Mouse (Mus musculus) MEL (cell line): Measurements from ENCODE around the gene Wdr18. TPM values are rescaled to one million over a fixed set of nuclear protein-coding genes. Genes with fewer than 3 reads are reported as not detected.

Experiments
- DNase-seq: peaks from one replicate; pipeline ENCODE4 v3.0.0; 2011; ENCODE audit warnings: low read depth, low spot score
- H3K27ac ChIP-seq: 2 replicates; pipeline ENCODE4 v1.5.1; 2012; ENCODE audit warnings: low read depth, mild to moderate bottlenecking, control low read depth, low read length, moderate library complexity; ENCODE audit not compliant: control insufficient read depth
- H3K27me3 ChIP-seq, 2 experiments: fragments of 150-350 bp in 1 of 2; sonication (generic) in 1 of 2; 2 replicates each; pipeline ENCODE4 v1.6.1; 2012; ENCODE audit warnings: low read length in 2 of 2, mild to moderate bottlenecking in 2 of 2, improper control_type of control experiment in 1 of 2, moderate library complexity in 1 of 2; ENCODE audit not compliant: insufficient read depth in 2 of 2, control insufficient read depth in 1 of 2
- H3K36me3 ChIP-seq, 2 experiments: 2 replicates each; pipeline ENCODE4 v1.6.1; 2012 to 2014; ENCODE audit warnings: low read length in 2 of 2, improper control_type of control experiment in 1 of 2, inconsistent platforms in 1 of 2, mild to moderate bottlenecking in 1 of 2; ENCODE audit not compliant: insufficient read depth in 2 of 2, control insufficient read depth in 1 of 2
- H3K4me1 ChIP-seq, 2 experiments: fragments of 150-350 bp in 1 of 2; sonication (generic) in 1 of 2; 2 replicates each; pipeline ENCODE4 v1.6.1; 2012; ENCODE audit warnings: low read length in 2 of 2, improper control_type of control experiment in 1 of 2, mild to moderate bottlenecking in 1 of 2; ENCODE audit not compliant: insufficient read depth in 2 of 2, control insufficient read depth in 1 of 2
- H3K4me3 ChIP-seq, 2 experiments: fragments of 150-350 bp in 1 of 2; sonication (generic) in 1 of 2; 2 replicates each; pipeline ENCODE4 v1.5.1; 2012; ENCODE audit warnings: low read depth in 2 of 2, low read length in 2 of 2, mild to moderate bottlenecking in 2 of 2, moderate library complexity in 2 of 2, control low read depth in 1 of 2, improper control_type of control experiment in 1 of 2; ENCODE audit not compliant: control insufficient read depth in 1 of 2, insufficient read depth in 1 of 2
- H3K79me2 ChIP-seq: 2 replicates; pipeline ENCODE4 v1.6.1; 2012; ENCODE audit warnings: mild to moderate bottlenecking, low read length, moderate library complexity; ENCODE audit not compliant: control insufficient read depth, poor library complexity, insufficient read depth
- H3K9ac ChIP-seq: 2 replicates; pipeline ENCODE4 v1.6.1; 2012; ENCODE audit warnings: low read depth, mild to moderate bottlenecking, control low read depth, low read length, moderate library complexity; ENCODE audit not compliant: control insufficient read depth, poor library complexity, severe bottlenecking
- H3K9me3 ChIP-seq: fragments of 150-350 bp; sonication (generic); replicated peaks from 2 replicates; pipeline ENCODE4 v1.6.1; 2012; ENCODE audit warnings: mild to moderate bottlenecking, low read length, improper control_type of control experiment, moderate library complexity; ENCODE audit not compliant: insufficient read depth
- CHD1 ChIP-seq: IDR thresholded peaks from 2 replicates; pipeline ENCODE4 v1.6.1; 2012; ENCODE audit warnings: low read depth, mild to moderate bottlenecking, inconsistent platforms, low read length, improper control_type of control experiment
- CHD2 ChIP-seq: IDR thresholded peaks from 2 replicates; pipeline ENCODE4 v1.6.1; 2011; ENCODE audit warnings: low read length, improper control_type of control experiment
- CTCF ChIP-seq, 3 experiments: IDR thresholded peaks in 2 of 3; conservative IDR thresholded peaks in 1 of 3; 2 replicates each; pipeline ENCODE4 v1.5.1; 2011 to 2012; ENCODE audit warnings: low read length in 3 of 3, low read depth in 2 of 3, mild to moderate bottlenecking in 2 of 3, improper control_type of control experiment in 1 of 3, inconsistent platforms in 1 of 3, mixed read lengths in 1 of 3, moderate library complexity in 1 of 3; ENCODE audit not compliant: control insufficient read depth in 1 of 3, insufficient read depth in 1 of 3, poor library complexity in 1 of 3, severe bottlenecking in 1 of 3
- E2F4 ChIP-seq: IDR thresholded peaks from 2 replicates; pipeline ENCODE4 v1.6.1; 2011; ENCODE audit warnings: low read depth, low read length, improper control_type of control experiment, borderline replicate concordance
- ETS1 ChIP-seq: IDR thresholded peaks from 2 replicates; pipeline ENCODE4 v1.6.1; 2012; ENCODE audit warnings: low read depth, mild to moderate bottlenecking, inconsistent platforms, low read length, improper control_type of control experiment, moderate library complexity
- GABPA ChIP-seq: IDR thresholded peaks from 2 replicates; pipeline ENCODE4 v1.6.1; 2012; ENCODE audit warnings: low read depth, mild to moderate bottlenecking, inconsistent platforms, low read length, improper control_type of control experiment, moderate library complexity
- GATA1 ChIP-seq: IDR thresholded peaks from 2 replicates; pipeline ENCODE4 v1.6.1; 2011; ENCODE audit warnings: low read depth, low read length, improper control_type of control experiment
- HCFC1 ChIP-seq: IDR thresholded peaks from 2 replicates; pipeline ENCODE4 v1.6.1; 2012; ENCODE audit warnings: low read depth, mild to moderate bottlenecking, inconsistent platforms, low read length, improper control_type of control experiment, moderate library complexity
- KAT2A ChIP-seq: conservative IDR thresholded peaks from 2 replicates; pipeline ENCODE4 v1.6.1; 2012; ENCODE audit warnings: low read depth, low read length, improper control_type of control experiment, inconsistent platforms
- MAFK ChIP-seq: IDR thresholded peaks from 2 replicates; pipeline ENCODE4 v1.6.1; 2011; ENCODE audit warnings: low read depth, mild to moderate bottlenecking, low read length, improper control_type of control experiment, borderline replicate concordance
- MAX ChIP-seq: IDR thresholded peaks from 2 replicates; pipeline ENCODE4 v1.6.1; 2011; ENCODE audit warnings: low read length, improper control_type of control experiment
- MAZ ChIP-seq: IDR thresholded peaks from 2 replicates; pipeline ENCODE4 v1.6.1; 2012; ENCODE audit warnings: low read depth, mild to moderate bottlenecking, inconsistent platforms, low read length, improper control_type of control experiment
- MXI1 ChIP-seq: IDR thresholded peaks from 2 replicates; pipeline ENCODE4 v1.6.1; 2011; ENCODE audit warnings: mild to moderate bottlenecking, low read depth, low read length, improper control_type of control experiment
- MYB ChIP-seq: IDR thresholded peaks from 2 replicates; pipeline ENCODE4 v1.6.1; 2011; ENCODE audit warnings: mild to moderate bottlenecking, low read depth, low read length, improper control_type of control experiment
- NELFE ChIP-seq: IDR thresholded peaks from 2 replicates; pipeline ENCODE4 v1.6.1; 2011; ENCODE audit warnings: low read depth, low read length, improper control_type of control experiment
- POLR2A ChIP-seq, 2 experiments: IDR thresholded peaks; 2 replicates each; pipeline ENCODE4 v1.6.1; 2011 to 2012; ENCODE audit warnings: low read length in 2 of 2, mild to moderate bottlenecking in 2 of 2, control low read depth in 1 of 2, improper control_type of control experiment in 1 of 2, low read depth in 1 of 2, moderate library complexity in 1 of 2; ENCODE audit not compliant: control insufficient read depth in 1 of 2, insufficient read depth in 1 of 2, poor library complexity in 1 of 2
- POLR2AphosphoS5 ChIP-seq: IDR thresholded peaks from 2 replicates; pipeline ENCODE4 v1.6.1; 2012; ENCODE audit warnings: low read depth, borderline replicate concordance, mild to moderate bottlenecking, inconsistent platforms, low read length, moderate library complexity, mixed read lengths
- RCOR1 ChIP-seq: IDR thresholded peaks from 2 replicates; pipeline ENCODE4 v1.6.1; 2012; ENCODE audit warnings: low read depth, mild to moderate bottlenecking, inconsistent platforms, low read length, improper control_type of control experiment
- SIN3A ChIP-seq: IDR thresholded peaks from 2 replicates; pipeline ENCODE4 v1.6.1; 2012; ENCODE audit warnings: low read length, improper control_type of control experiment, inconsistent platforms
- SMC3 ChIP-seq: IDR thresholded peaks from 2 replicates; pipeline ENCODE4 v1.6.1; 2011; ENCODE audit warnings: low read depth, low read length, improper control_type of control experiment
- TAL1 ChIP-seq: IDR thresholded peaks from 2 replicates; pipeline ENCODE4 v1.6.1; 2012; ENCODE audit warnings: mild to moderate bottlenecking, inconsistent platforms, low read length, moderate library complexity, mixed read lengths
- TCF12 ChIP-seq: IDR thresholded peaks from 2 replicates; pipeline ENCODE4 v1.6.1; 2014; ENCODE audit warnings: low read depth, mild to moderate bottlenecking, inconsistent platforms, low read length, improper control_type of control experiment, moderate library complexity
- UBTF ChIP-seq: IDR thresholded peaks from 2 replicates; pipeline ENCODE4 v1.6.1; 2012; ENCODE audit warnings: low read depth, mild to moderate bottlenecking, inconsistent platforms, low read length, improper control_type of control experiment, moderate library complexity, borderline replicate concordance; ENCODE audit not compliant: insufficient read depth
- USF1 ChIP-seq: IDR thresholded peaks from 2 replicates; pipeline ENCODE4 v1.6.1; 2014; ENCODE audit warnings: low read depth, mild to moderate bottlenecking, inconsistent platforms, low read length, improper control_type of control experiment, moderate library complexity
- USF2 ChIP-seq, 2 experiments: IDR thresholded peaks; 2 replicates each; pipeline ENCODE4 v1.6.1; 2011 to 2012; ENCODE audit warnings: improper control_type of control experiment in 2 of 2, low read length in 2 of 2, borderline replicate concordance in 1 of 2, inconsistent platforms in 1 of 2, low read depth in 1 of 2, mild to moderate bottlenecking in 1 of 2; ENCODE audit not compliant: insufficient read depth in 1 of 2
- ZC3H11A ChIP-seq: IDR thresholded peaks from 2 replicates; pipeline ENCODE4 v1.6.1; 2012; ENCODE audit warnings: low read depth, mild to moderate bottlenecking, inconsistent platforms, low read length, improper control_type of control experiment
- ZKSCAN1 ChIP-seq: IDR thresholded peaks from 2 replicates; pipeline ENCODE4 v1.6.1; 2012; ENCODE audit warnings: low read depth, mild to moderate bottlenecking, inconsistent platforms, low read length, improper control_type of control experiment, moderate library complexity
- ZMIZ1 ChIP-seq: IDR thresholded peaks from 2 replicates; pipeline ENCODE4 v1.6.1; 2012; ENCODE audit warnings: low read depth, mild to moderate bottlenecking, inconsistent platforms, low read length, improper control_type of control experiment, moderate library complexity
- ZNF384 ChIP-seq: IDR thresholded peaks from 2 replicates; pipeline ENCODE4 v1.6.1; 2012; ENCODE audit warnings: low read depth, mild to moderate bottlenecking, inconsistent platforms, low read length, improper control_type of control experiment
- polyA plus RNA-seq, 2 experiments: library from polyadenylated mRNA; stranded (reverse) in 1 of 2; unstranded in 1 of 2; fragments of >175 nt in 1 of 2; fragments of >200 nt in 1 of 2; gene quantifications; 2 replicates each; pipeline versions ENCODE4 v1.2.1 to v1.2.4; 2012; ENCODE audit warnings: low replicate concordance in 2 of 2, low read depth in 1 of 2; ENCODE audit not compliant: insufficient read length in 2 of 2, insufficient read depth in 1 of 2, missing spikeins in 1 of 2
- total RNA-seq: library from RNA; depleted of rRNA; stranded (reverse); fragments of 300-350 nt; gene quantifications from 2 replicates; pipeline ENCODE4 v1.2.3, GENCODE M21; 2012

The Wdr18 gene
- total and polyA plus RNA-seq, 3 experiments: 89.5 to 107 TPM; not detected in 1

DNA sequence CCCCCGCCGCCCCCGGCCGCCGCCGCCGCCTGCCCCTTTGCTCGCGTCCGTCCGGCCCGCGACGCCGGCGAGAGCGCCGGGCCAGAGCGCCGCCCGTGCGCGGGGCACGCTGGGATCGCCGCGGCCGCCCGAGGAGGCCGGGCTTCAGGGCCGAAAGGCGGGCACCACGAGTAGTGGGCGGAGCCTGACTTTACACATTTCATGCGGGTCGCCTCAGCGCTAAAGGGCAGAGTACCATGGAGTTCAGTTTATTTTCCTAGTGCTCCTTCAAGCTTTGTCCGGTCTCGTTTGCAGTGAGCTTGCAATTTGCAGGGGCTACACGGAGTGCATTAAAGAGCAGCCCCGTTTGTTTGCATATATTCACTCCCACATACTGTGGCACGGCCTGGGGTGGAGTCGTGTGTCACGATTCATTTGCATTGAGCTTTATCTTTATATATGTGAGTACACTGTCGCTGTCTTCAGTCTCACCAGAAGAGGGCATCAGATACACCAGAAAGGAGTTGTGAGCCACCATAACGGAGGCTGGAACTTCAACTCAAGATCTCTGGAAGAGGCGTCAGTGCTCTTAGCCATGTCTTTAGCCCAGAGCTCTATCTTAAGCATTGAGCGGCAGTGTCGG lies 24.4 kb downstream of the Wdr18 start, which contains the start of gene Tmem259 (continued):
- TF ChIP-seq SMC3: peak; percentile 83
- TF ChIP-seq TAL1: no peak
- no peak for TF ChIP-seq CHD1
- no peak for TF ChIP-seq GABPA
- no peak; a peak in 1 of 4 replicates for TF ChIP-seq POLR2A (IDR thresholded peaks at IDR 0.05; ENCODE audit: control insufficient read depth in 1 of 2, insufficient read depth in 1 of 2, low read depth in 1 of 2, low read length in 2 of 2, poor library complexity in 1 of 2)
- TF ChIP-seq CHD2: no peak
- no peak for TF ChIP-seq USF2 (IDR thresholded peaks at IDR 0.05; ENCODE audit: borderline replicate concordance in 1 of 2, insufficient read depth in 1 of 2, low read depth in 1 of 2, low read length in 2 of 2)
- TF ChIP-seq ETS1: peak; percentile 36; the same call in 1 of the 2 replicates
- TF ChIP-seq ZC3H11A: peak; percentile 59
- TF ChIP-seq POLR2AphosphoS5: 0 out of 2 replicates have a peak, but pooled peaks have one; percentile 25
- TF ChIP-seq ZNF384: no peak

DNA sequence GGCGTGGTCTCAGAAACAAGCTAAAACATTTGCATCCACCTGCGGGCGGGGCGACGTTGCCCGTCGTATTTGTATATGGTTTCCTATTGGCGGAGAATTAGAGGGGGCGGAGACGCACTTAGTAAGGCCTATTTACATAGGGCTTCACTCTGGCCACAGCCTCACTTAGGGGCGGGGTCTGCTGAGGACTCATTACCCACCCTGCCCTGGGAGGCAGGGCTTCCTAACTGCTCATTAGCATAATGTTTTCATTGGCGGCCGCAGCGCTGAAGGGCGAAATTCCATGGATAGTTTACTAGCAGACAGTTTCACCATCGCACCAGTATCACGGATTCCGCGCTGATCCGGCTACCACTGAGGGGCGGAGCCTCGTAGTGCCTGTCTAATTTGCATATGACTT lies 24.9 kb downstream of the Wdr18 start:
- TF ChIP-seq HCFC1 (peak; percentile 47; the same call in 1 of the 2 replicates), MAZ (0 out of 2 replicates have a peak, but pooled peaks have one; percentile 28), E2F4 (no peak), ZKSCAN1 (no peak), ZNF384 (no peak), MYB (no peak), TAL1 (no peak), POLR2AphosphoS5 (no peak), GATA1 (no peak), SIN3A (no peak; the same call in 1 of the 2 replicates), UBTF (no peak), NELFE (no peak), SMC3 (no peak), USF1 (no peak), ZMIZ1 (no peak), CHD1 (no peak), MXI1 (no peak), ZC3H11A (0 out of 2 replicates have a peak, but pooled peaks have one; percentile 17), MAX (peak; percentile 62; the same call in 1 of the 2 replicates), KAT2A (no peak), CTCF (IDR thresholded peaks at IDR 0.05 in 2 of 3, conservative IDR thresholded peaks at IDR 0.05 in 1 of 3; ENCODE audit: control insufficient read depth in 1 of 3, insufficient read depth in 1 of 3, low read depth in 2 of 3, low read length in 3 of 3, poor library complexity in 1 of 3, severe bottlenecking in 1 of 3) (no peak), RCOR1 (no peak), GABPA (no peak), POLR2A (IDR thresholded peaks at IDR 0.05; ENCODE audit: control insufficient read depth in 1 of 2, insufficient read depth in 1 of 2, low read depth in 1 of 2, low read length in 2 of 2, poor library complexity in 1 of 2) (no peak), MAFK (no peak), TCF12 (0 out of 2 replicates have a peak, but pooled peaks have one; percentile 4)
- peaks cover 0 to 16% of the 10 kb centered on the region in 2 experiments; a peak in 2 of 4 replicates for H3K4me1 ChIP-seq

More for the DNA sequence above, 24.9 kb downstream of the Wdr18 start:
- peaks cover 28% of the 10 kb centered on the region for H3K79me2 ChIP-seq
- peaks cover 0 to 5% of the 10 kb centered on the region in 2 experiments; a peak in 2 of 4 replicates for H3K36me3 ChIP-seq
- H3K9ac ChIP-seq: peak overlapping the region; percentile 79
- peak overlapping the region; percentile 78 to 83 for H3K4me3 ChIP-seq
- H3K9me3 ChIP-seq: no peaks in the 10 kb centered on the region
- H3K27ac ChIP-seq: peak overlapping the region; percentile 88
- peak; percentile 99 for DNase-seq
- H3K27me3 ChIP-seq: no peaks in the 10 kb centered on the region
